Mouse (Mus musculus): ENCODE results near the gene Slc25a29. TPM values are rescaled to one million over a fixed set of nuclear protein-coding genes. Genes with fewer than 3 reads are reported as not detected.

The Slc25a29 gene
- polyA plus RNA-seq, 1 experiment from 2014 or later: 8.3 TPM

DNA sequence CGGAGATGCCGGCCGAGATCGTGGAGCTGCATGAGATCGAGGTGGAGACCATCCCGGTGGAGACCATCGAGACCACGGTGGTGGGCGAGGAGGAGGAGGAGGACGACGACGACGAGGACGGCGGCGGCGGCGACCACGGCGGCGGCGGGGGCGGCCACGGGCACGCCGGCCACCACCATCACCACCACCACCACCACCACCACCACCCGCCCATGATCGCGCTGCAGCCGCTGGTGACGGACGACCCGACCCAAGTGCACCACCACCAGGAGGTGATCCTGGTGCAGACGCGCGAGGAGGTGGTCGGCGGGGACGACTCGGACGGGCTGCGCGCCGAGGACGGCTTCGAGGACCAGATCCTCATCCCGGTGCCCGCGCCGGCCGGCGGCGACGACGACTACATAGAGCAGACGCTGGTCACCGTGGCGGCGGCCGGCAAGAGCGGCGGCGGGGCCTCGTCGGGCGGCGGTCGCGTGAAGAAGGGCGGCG is 42.2 kb downstream of the Slc25a29 start:
- under 1% methylated on average over 65 of the region's 71 CpGs for WGBS
- no peak for ATAC-seq (ENCODE audit: insufficient read depth, low FRiP score, low read depth)

DNA sequence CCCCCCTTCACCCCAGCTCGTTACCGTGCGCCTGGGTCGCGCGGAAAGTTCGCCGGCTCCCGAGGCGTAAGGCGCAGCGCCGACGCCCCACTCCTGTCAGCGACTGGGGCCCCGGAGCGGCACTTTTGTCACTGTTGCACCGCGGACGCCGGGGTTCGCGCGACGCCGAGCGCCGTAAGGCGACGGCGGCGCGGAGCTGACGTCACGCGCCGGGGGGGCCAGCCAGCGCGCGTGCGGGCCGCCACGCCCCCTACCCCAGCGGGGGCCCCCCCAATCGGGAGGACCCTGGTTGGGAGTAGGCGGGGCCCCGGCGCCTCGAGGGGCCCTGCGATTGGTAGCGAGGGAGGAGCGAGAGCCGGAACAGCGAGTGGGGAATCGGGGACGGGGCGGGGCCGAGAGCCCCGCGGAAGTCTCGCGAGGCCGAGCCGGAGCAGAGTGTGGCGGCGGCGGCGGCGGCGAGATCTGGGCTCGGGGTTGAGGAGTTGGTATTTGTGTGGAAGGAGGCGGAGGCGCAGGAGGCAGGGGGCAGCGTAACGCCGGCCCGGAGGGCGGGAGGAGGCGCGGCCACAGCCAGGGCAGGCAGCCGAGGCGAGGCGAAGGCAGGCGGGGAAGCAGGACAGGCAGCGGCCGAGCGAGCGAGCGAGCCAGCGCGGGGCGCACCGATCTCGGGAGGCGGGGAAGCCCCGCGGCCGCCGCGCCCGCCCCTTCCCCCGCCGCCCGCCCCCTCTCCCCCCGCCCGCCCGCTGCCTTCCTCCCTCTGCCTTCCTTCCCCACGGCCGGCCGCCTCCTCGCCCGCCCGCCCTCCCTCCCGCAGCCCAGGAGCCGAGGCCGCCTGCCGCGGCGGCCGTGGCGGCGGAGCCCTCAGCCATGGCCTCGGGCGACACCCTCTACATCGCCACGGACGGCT is 42.9 kb downstream of the Slc25a29 start, which contains the start of gene Yy1:
Yy1 (plus strand) TSS at position 428 of the 907 bp plus-strand sequence.
- H3K27ac ChIP-seq: peak within 1 kb of the TSS; percentile 99
- peak within 1 kb of the TSS; percentile 78 for H3K9ac ChIP-seq
- no peaks in the 10 kb centered on the region for H3K27me3 ChIP-seq (replicated peaks)
- no peaks in the 10 kb centered on the region for H3K9me3 ChIP-seq
- H3K4me3 ChIP-seq (replicated peaks): peak within 1 kb of the TSS; percentile 97
- H3K4me1 ChIP-seq: peaks cover 11% of the 10 kb centered on the region; the same call in 1 of the 2 replicates
- peak within 1 kb of the TSS; percentile 56 for H3K4me2 ChIP-seq
- H3K36me3 ChIP-seq: no peaks in the 10 kb centered on the region
- under 1% methylated on average over 77 of the region's 127 CpGs for WGBS
- ATAC-seq (ENCODE audit: insufficient read depth, low FRiP score, low read depth): peak; percentile 93

More for the DNA sequence above, 42.2 kb downstream of the Slc25a29 start:
- Histone ChIP-seq H3K27ac (peak overlapping the region; percentile 99), H3K4me1 (peaks cover 11% of the 10 kb centered on the region; the same call in 1 of the 2 replicates), H3K36me3 (no peaks in the 10 kb centered on the region), H3K9ac (peak overlapping the region; percentile 78), H3K4me2 (peak overlapping the region; percentile 39), H3K27me3 (replicated peaks) (no peaks in the 10 kb centered on the region), H3K4me3 (replicated peaks) (peak overlapping the region; percentile 97), H3K9me3 (no peaks in the 10 kb centered on the region)

DNA sequence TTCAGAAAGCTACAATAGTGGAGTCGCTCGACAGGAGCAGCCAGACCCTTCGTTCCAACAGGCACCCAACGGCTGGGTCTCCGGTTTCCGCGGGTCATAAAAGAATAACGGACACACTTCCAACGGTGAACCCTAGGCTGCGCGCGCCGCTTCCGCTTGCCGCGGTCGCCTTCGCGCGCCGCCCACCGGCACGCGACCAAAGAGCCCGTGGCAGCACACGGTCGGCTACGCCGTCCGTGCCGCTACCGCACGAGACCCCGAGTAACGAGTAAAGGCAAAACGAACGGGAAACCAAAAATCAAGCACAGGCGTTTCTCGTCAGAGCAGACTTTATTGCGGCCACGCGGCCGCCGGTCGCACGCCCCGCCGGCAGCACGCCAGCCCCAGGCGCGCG is 43.5 kb downstream of the Slc25a29 start:
- Histone ChIP-seq H3K9ac (peak overlapping the region; percentile 57; the same call in 1 of the 2 replicates), H3K27ac (peak overlapping the region; percentile 96), H3K9me3 (no peaks in the 10 kb centered on the region), H3K36me3 (no peaks in the 10 kb centered on the region), H3K4me1 (peaks cover 11% of the 10 kb centered on the region; the same call in 1 of the 2 replicates), H3K4me3 (replicated peaks) (peak overlapping the region; percentile 97), H3K27me3 (replicated peaks) (no peaks in the 10 kb centered on the region), H3K4me2 (peak overlapping the region; percentile 56)
- ATAC-seq (ENCODE audit: insufficient read depth, low FRiP score, low read depth): peak; percentile 21; the same call in 1 of the 2 replicates
- under 1% methylated on average over 51 of the region's 52 CpGs for WGBS

DNA sequence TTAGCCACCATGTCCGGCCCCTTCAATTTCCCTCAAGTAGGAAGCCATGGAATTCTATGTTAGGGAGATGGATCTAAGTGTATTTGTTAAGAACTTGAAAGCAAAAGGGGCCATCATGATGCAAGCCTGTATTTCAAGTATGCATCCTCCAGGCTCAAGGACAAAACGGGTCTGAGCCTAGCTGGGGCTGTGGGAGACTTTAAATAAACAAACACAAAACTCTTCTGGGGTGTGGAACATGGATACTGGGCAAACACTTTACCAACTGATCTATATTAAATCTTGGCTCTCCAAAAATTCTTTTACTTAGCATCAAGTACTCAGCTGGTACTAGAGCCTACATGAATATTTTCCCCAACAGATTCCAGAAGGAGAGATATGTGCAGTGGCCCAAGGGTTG is 48.4 kb downstream of the Slc25a29 start:
- H3K27me3 ChIP-seq (replicated peaks): no peaks in the 10 kb centered on the region
- no peak overlapping the region for H3K27ac ChIP-seq
- 71% methylated on average over 2 of the region's 2 CpGs for WGBS
- peaks cover 6% of the 10 kb centered on the region; the same call in 1 of the 2 replicates for H3K36me3 ChIP-seq
- H3K4me3 ChIP-seq (replicated peaks): no peak overlapping the region
- H3K9ac ChIP-seq: no peak overlapping the region
- no peak for ATAC-seq (ENCODE audit: insufficient read depth, low FRiP score, low read depth)
- H3K4me2 ChIP-seq: no peak overlapping the region
- H3K9me3 ChIP-seq: no peaks in the 10 kb centered on the region
- peaks cover 7% of the 10 kb centered on the region; the same call in 1 of the 2 replicates for H3K4me1 ChIP-seq

DNA sequence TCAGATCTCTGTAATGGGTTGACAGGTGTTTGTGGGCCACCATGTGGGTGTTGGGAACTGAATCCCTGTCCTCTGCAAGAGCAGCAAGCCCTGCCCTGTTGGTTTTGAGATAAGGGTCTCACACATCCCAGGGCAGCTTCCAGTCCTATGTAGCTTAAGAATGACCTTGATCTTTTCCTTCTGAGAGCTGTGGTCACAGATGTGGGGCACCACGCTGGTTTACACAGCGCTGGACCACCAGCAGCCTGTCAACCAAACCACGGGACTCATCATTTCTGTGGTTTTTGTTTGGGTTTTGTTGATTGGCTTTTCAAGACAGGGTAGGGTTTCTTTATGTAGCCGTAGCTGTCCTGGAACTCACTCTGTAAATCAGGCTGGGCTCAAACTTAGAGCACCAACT is 50.5 kb downstream of the Slc25a29 start:
- Histone ChIP-seq H3K27me3 (replicated peaks) (no peaks in the 10 kb centered on the region), H3K27ac (no peak overlapping the region), H3K36me3 (peaks cover 6% of the 10 kb centered on the region; the same call in 1 of the 2 replicates), H3K4me1 (no peaks in the 10 kb centered on the region), H3K9me3 (no peaks in the 10 kb centered on the region), H3K4me2 (no peak overlapping the region), H3K9ac (no peak overlapping the region), H3K4me3 (replicated peaks) (no peak overlapping the region)
- no peak for ATAC-seq (ENCODE audit: insufficient read depth, low FRiP score, low read depth)
- WGBS: 83% methylated on average over 4 of the region's 4 CpGs

DNA sequence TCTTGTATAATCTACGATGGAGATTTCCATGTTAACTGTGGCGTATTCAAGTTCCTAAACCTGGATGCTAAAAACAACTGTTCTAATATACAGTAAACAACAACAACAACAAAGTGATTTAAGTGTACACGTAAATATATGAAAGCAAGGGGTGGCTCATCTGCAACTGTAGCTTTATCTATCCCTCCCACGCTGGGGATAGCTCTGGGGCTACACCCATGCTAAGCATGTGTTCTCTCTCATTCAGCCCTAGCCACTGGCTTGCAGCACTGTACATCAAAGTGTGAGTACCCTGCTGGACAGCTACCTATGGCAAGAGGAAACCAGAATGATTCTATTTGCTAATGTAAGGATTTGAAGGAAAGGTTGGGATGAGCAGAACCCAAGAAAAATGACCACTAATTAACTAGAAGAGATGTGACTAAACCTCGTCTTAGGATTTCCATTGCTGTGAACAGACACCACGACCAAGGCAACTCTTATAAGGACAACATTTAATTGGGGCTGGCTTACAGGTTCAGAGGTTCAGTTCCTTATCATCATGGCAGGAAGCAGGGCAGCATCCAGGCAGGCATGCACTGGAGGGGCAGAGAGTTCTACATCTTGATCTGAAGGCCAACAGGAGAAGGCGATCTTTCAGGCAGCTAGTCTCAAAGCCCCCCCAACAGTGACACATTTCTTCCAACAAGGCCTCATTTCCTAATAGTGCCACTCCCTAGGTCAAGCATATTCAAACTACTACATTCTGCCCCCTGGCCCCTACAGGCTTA is 55.4 kb downstream of the Slc25a29 start:
- no peak overlapping the region for H3K27ac ChIP-seq
- no peaks in the 10 kb centered on the region for H3K9me3 ChIP-seq
- H3K9ac ChIP-seq: no peak overlapping the region
- no peak overlapping the region for H3K4me2 ChIP-seq
- H3K4me1 ChIP-seq: no peaks in the 10 kb centered on the region
- peak; percentile 88; the same call in 1 of the 2 replicates for ATAC-seq (ENCODE audit: insufficient read depth, low FRiP score, low read depth)
- no peaks in the 10 kb centered on the region for H3K27me3 ChIP-seq (replicated peaks)
- no peak overlapping the region for H3K4me3 ChIP-seq (replicated peaks)
- WGBS: 86% methylated on average over 7 of the region's 7 CpGs
- peaks cover 12% of the 10 kb centered on the region for H3K36me3 ChIP-seq

MicroRNA genes within 50 kb of the gene (microRNA counts, 519-probe panel; counts per million panel counts)
- microRNA mmu-miR-345-3p (not detected), microRNA mmu-miR-345-5p (2,198 counts per million, percentile 35 among the panel's probes with 10 or more counts)

Small RNA genes within 50 kb of the gene (microRNA-seq; reads per million reads assigned to microRNA genes)
- gene Mir345: 84.6 reads per million, percentile 48 among the genes with 10 or more reads in this experiment

Other genes starting within 250 kb of the Slc25a29 start
- gene Degs2, start 133.6 kb downstream of the Slc25a29 start, polyA plus RNA-seq (2015; fragmentation: Nextera tagmentation; extraction: Ambion mirVana): 35.2 and 37.4 TPM in 2 replicates
- gene Yy1, start 42.9 kb downstream of the Slc25a29 start, polyA plus RNA-seq (2015; fragmentation: Nextera tagmentation; extraction: Ambion mirVana): 17.0 and 17.9 TPM in 2 replicates
- gene Slc25a47, start 163 bp upstream of the Slc25a29 start, polyA plus RNA-seq (2015; fragmentation: Nextera tagmentation; extraction: Ambion mirVana): 8.9 and 9.8 TPM in 2 replicates
- 8.3 and 9.6 TPM in 2 replicates for gene Wdr25, start 57.7 kb upstream of the Slc25a29 start, polyA plus RNA-seq (2015; fragmentation: Nextera tagmentation; extraction: Ambion mirVana)
- 91.1 and 96.6 TPM in 2 replicates for gene Wars, start 58.3 kb upstream of the Slc25a29 start, polyA plus RNA-seq (2015; fragmentation: Nextera tagmentation; extraction: Ambion mirVana)
- gene Begain, start 232.3 kb upstream of the Slc25a29 start, polyA plus RNA-seq (2015; fragmentation: Nextera tagmentation; extraction: Ambion mirVana): 9.8 and 12.6 TPM in 2 replicates

All from stomach, embryonic 15.5 days (tissue).